Mouse (Mus musculus) cortical plate, adult 2 months (tissue): ENCODE data around the gene Apoa2. TPM values are rescaled to one million over a fixed set of nuclear protein-coding genes. Genes with fewer than 3 reads are reported as not detected.

ENCODE experiments used
- H3K27ac ChIP-seq: fragments of 200-500 bp; 2 replicates; pipeline ENCODE4 v1.5.1; 2012; ENCODE audit warnings: low read length, control low read depth, inconsistent platforms; ENCODE audit not compliant: insufficient read depth
- H3K4me1 ChIP-seq: fragments of 200-500 bp; 2 replicates; pipeline ENCODE4 v1.6.1; 2011; ENCODE audit warnings: low read length; ENCODE audit not compliant: control insufficient read depth, insufficient read depth
- H3K4me3 ChIP-seq: fragments of 200-500 bp; 2 replicates; pipeline ENCODE4 v1.5.1; 2011; ENCODE audit warnings: mild to moderate bottlenecking, low read length, control low read depth; ENCODE audit not compliant: insufficient read depth
- CTCF ChIP-seq: fragments of 200-500 bp; IDR thresholded peaks from 2 replicates; pipeline ENCODE4 v1.5.1; 2011; ENCODE audit warnings: mild to moderate bottlenecking, control low read depth, low read length; ENCODE audit not compliant: insufficient read depth; ENCODE audit errors: extremely low read depth
- POLR2A ChIP-seq: fragments of 200-500 bp; IDR thresholded peaks from 2 replicates; pipeline ENCODE4 v1.6.1; 2011; ENCODE audit warnings: mild to moderate bottlenecking, low read length, control low read depth; ENCODE audit not compliant: insufficient read depth; ENCODE audit errors: extremely low read depth
- polyA plus RNA-seq: library from polyadenylated mRNA; depleted of rRNA; stranded (reverse); fragments of >200 nt; gene quantifications from 2 replicates; pipeline ENCODE4 v1.2.3, GENCODE M21; 2012

Apoa2 gene
- polyA plus RNA-seq, 1 experiment = 2.8 TPM

DNA sequence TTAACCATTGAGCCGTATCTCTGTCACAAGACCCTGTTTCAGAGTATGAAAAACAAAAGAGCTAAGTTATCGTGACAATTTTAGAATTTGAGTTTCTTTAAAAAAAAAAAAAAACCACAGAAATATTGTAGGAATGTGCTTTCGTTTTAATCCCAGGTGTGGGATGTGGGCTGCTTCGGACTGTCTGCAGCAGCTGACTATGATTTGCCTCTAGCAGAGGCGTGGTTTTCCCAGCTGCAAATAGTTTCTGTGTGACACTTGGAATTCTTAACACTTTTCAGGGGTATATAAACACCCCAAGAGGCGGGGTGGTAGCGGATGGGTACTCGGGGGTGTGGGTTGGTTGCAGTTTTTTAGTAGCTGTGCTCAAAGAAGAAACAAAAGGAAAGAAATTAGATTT lies 20.5 kb downstream of the Apoa2 start:
- TF ChIP-seq CTCF (no peak), POLR2A (no peak)
- Histone ChIP-seq H3K4me1 (peaks cover 2% of the 10 kb centered on the region; the same call in 1 of the 2 replicates), H3K27ac (no peak overlapping the region), H3K4me3 (no peak overlapping the region)

DNA sequence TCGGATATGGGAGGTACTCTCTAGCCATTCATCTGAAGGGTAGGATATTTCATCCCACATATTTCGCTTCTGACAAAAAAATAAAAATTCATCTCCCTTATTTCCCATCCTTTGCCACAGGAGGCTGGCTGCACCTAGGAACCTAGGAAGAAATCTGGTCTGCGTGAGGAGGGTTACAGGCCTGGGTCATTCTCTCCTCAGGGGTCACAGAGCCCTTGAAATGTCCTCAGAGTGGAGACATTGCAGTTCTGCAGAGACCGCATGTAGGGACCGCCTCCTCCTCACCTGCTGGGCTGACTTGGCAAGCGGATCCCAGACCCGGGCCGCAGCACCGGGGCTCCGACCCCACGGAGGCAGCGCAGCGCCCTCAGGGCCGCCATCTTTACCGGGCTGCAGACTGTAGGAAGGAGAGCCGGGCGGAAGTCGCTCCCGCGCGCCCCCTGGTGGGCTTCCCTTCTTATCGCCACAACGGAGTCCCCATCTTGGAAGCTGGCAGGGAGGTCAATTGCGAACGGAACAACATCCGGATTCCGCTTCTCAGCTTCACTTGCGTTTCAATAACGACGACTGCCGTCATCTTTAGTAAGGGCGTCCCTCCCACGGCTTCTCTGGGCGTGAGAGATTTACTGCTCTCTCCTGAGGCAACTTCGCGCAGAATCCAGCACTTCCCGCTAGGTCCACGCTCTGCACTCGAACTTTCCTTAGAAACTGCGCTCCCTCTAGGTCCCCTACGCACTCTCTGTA lies 22.0 kb downstream of the Apoa2 start:
- H3K27ac ChIP-seq = peak overlapping the region; percentile 79
- peaks cover 2% of the 10 kb centered on the region; the same call in 1 of the 2 replicates for H3K4me1 ChIP-seq
- peak; percentile 71 for TF ChIP-seq CTCF
- TF ChIP-seq POLR2A = peak; percentile 82; the same call in 1 of the 2 replicates
- H3K4me3 ChIP-seq = peak overlapping the region; percentile 68

DNA sequence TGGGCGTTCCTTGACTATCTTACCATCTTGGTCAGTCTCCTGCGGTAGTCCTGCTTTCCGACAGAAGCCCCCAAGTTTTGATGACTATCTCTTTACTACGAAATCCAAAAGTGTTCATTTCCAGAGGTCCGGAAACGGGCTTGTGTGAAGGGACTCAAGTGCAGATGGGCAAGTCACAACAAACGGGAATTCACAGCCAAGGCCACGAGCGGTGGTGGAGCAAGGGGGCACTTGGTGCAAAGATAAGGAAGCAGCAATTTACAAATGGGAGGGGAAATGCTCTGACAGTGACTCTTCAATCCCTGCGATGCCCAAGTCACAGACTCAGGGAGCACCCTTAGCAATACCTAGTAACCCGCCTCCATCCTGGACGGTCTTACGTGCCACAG lies 22.6 kb downstream of the Apoa2 start:
- Histone ChIP-seq H3K4me3 (peak overlapping the region; percentile 68), H3K27ac (peak overlapping the region; percentile 74), H3K4me1 (peaks cover 2% of the 10 kb centered on the region; the same call in 1 of the 2 replicates)
- TF ChIP-seq POLR2A (no peak), CTCF (no peak)

DNA sequence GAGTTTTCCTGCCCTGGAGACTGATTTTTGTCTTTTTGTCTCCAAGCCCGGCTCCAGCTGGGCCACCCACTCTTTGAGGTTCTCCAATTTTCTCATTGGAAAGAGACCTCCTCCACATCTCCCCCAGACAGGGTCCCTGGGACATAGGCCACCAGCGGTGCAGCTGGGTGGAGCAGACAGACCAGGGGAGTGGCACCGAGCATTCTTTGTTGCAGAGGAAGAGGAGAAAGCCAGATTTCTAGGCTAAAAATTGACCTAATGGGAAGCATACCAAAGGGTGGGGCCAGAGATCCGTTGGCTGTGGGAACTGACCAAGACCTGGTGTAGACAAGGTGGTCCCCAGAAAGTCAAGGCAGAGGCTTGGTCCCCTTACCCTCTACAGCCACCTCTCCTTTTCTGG lies 23.1 kb downstream of the Apoa2 start:
- Histone ChIP-seq H3K4me3 (no peak overlapping the region; the same call in 1 of the 2 replicates), H3K27ac (peak overlapping the region; percentile 74), H3K4me1 (peaks cover 2% of the 10 kb centered on the region; the same call in 1 of the 2 replicates)
- TF ChIP-seq POLR2A (no peak), CTCF (no peak)

DNA sequence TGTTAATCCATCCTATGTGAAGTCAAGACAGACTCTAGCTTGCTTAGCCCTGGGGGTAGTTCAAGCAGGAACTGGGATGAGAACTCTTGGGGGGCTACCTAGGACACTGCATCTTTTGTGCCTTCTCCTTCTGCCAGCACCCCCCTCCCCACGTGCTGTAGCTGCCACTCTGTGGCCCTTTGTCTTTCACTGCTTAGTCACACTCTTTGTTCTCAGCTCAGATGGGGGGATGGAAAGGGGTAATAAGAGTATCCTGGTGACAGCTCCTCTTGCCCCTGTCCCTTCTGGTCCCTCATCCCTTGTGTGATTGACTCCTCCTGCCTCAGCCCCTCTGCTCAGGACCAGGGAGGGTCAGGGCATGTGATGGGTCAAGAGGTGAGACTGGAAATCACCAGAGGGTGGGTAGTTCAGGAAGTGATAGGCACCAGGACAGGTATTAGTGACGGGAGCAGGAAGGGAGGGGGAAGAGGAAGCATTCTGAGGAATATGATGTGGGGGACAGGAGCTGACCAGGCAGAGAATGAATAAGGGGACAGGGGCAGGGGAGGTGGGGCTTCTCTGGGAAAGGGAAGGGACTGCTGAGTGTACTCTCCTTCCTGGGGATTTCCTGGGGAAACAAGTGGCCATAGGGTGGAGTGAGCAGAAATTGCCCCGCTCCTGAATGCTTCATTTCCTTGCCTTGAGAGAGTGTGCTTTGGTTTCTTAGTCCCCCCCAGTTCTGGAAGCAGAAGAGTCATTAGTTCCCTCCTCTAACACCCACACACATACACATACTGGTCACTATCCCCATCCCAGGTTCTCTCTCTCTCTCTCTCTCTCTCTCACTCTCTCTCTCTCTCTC lies 23.8 kb downstream of the Apoa2 start:
- Histone ChIP-seq H3K4me1 (peaks cover 2% of the 10 kb centered on the region; the same call in 1 of the 2 replicates), H3K4me3 (no peak overlapping the region), H3K27ac (peak overlapping the region; percentile 91)
- TF ChIP-seq POLR2A (no peak), CTCF (no peak)

DNA sequence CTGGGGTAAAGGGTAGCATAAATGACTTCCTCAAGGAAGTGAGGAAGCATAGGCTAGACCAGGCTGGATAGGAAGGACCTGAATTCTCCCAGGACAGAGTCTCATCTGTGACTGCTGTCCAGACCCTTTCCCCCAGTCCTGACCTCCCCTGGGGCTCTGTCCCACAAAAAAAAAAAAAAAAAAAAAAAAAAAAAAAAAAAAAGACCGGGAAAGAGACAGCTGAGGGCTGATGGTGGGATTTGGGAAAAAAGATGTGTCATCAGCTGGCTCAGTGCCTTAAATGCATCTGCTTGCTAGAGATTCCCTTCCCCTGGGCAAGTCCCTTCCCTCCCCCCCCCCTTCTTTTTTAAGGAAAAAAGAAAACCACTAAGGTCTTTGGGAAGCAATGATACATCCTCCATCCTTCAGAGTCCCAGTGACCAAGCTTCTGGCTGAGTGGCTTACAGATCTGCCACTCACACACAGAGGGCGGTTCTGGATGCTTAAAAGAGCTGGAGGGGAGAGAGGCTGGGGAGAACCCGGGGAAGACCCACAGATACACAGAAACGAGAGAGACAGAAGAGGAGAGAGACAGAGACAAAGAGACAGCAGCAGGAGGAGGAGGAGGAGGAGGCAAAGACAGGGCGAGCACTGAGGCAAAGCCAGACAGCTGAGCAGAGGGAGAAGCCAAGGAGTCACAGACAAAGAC lies 25.2 kb downstream of the Apoa2 start, which contains the start of gene Adamts4:
TSS of gene Adamts4 (plus strand) at position 509 of the 688 bp plus-strand sequence.
- Histone ChIP-seq H3K4me3 (peak within 1 kb of the TSS; percentile 0; the same call in 1 of the 2 replicates), H3K4me1 (peaks cover under 1% of the 10 kb centered on the region; the same call in 1 of the 2 replicates), H3K27ac (peak within 1 kb of the TSS; percentile 91; the same call in 1 of the 2 replicates)
- TF ChIP-seq POLR2A (peak; percentile 41; the same call in 1 of the 2 replicates), CTCF (no peak)

DNA sequence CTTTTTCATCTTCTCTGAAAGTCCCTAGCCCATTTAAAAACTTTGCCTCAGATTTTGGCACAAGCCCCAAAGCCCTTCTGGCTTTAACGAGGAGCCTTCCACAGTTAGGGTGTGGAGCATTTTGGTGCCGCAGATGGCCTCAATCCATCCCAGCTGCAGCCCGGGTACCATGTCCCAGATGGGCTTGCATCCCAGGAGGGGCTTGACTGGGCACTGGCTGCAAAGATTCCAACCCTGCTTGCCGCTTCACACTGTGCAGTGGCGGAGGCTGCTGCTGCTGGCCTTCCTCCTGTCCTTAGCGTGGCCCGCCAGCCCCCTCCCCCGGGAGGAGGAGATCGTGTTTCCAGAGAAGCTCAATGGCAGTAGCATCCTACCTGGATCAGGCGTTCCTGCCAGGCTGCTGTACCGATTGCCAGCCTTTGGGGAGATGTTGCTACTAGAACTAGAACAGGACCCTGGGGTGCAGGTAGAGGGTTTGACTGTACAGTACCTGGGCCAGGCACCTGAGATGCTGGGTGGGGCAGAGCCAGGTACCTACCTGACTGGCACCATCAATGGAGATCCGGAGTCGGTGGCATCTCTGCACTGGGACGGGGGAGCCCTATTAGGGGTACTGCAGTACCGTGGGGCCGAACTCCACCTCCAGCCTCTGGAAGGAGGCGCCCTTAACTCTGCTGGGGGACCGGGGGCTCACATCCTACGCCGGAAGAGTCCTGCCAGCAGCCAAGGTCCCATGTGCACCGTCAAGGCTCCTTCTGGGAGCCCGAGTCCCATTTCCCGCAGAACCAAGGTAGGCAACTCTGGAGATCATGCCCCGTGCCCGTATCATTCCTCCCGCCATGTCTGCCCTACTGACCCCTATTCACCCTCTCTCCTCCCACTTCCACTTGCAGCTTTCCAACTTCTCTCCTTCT lies 26.1 kb downstream of the Apoa2 start, which contains the start of gene Ndufs2:
TSS of gene Ndufs2 (minus strand) at position 709 of the 914 bp plus-strand sequence.
- TF ChIP-seq CTCF (no peak), POLR2A (no peak)
- peak within 1 kb of the TSS; percentile 0 for H3K4me3 ChIP-seq
- no peaks in the 10 kb centered on the region; the same call in 1 of the 2 replicates for H3K4me1 ChIP-seq
- H3K27ac ChIP-seq = peak within 1 kb of the TSS; percentile 37; the same call in 1 of the 2 replicates
